Mouse (Mus musculus) heart, adult 18-20 months (tissue): ENCODE measurements at regions not wholly inside any gene's neighbourhood (a gene's known extent, or its start where the extent isn't known, plus 50 kb on each side); places are given as distances from the start of the nearest gene placed in this dataset.
"Not testable (repeated sequence)": the region's sequence is repeated elsewhere in the genome, so short reads cannot be mapped to it uniquely, and the experiment has no call there.

Source experiments
- DNase-seq, 2 experiments: peaks; one replicate each; pipeline ENCODE4 v3.0.0; 2021 to 2022; ENCODE audit warnings: mixed read lengths in 1 of 2

DNA sequence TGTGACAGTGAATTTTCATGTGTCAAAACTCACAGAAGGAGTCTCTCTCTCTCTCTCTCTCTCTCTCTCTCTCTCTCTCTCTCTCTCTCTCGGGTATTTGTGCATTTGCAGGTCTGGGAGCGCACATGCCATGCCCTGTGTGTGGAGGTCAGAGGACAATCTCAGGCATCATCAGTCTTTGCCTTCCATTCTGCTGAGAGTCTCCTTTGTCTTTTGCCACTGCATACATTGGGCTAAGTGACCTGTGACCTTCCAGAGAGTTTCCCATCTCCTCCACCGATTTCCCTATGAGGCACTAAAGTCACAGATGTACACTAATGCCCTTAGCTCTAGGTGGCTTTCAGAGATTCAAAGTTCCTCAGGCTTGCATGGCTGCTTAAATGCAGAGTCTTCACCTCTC is 391.7 kb downstream of the Tcerg1l start:
- no peak for DNase-seq

DNA sequence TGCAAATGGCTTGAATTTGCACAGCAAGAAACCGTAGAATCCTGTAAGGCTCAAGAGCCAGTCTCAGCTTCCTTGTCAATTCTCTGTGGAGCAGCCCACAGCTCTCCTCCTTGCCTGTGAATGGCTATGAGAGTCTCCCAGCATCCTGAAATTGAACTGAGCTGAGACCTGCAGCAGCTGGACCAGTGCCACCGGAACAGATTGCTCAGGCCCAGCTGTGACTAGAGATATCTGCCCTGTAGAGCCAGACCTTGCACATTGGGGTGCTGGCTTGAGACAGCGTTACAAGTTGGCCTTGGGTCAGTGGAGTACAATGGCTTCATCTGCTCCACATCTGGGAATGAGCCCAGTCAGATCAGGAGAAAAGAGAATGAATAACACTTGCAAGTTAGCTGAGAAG is 390.6 kb downstream of the Tcerg1l start:
- peak; percentile 41 to 55 for DNase-seq

DNA sequence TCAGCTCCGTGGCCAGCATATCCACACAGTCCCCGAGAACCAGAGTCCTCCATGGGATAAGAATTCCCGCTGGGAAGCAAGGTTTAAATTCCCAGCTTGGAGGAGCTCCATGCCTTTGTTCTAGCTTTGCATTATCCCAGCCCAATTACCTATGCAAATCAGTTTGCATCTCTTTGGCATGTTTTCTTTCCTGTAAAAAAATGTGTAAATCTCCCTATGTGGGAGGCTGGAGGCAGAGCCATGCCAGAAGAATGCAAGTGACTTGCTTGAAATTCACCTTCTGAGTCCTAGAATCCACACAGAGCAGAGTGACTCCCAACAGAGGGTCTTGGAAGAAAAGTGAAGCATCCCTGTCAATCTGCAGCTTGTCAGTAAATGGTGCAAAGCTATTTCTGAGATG is 388.9 kb downstream of the Tcerg1l start:
- DNase-seq, result no peak

DNA sequence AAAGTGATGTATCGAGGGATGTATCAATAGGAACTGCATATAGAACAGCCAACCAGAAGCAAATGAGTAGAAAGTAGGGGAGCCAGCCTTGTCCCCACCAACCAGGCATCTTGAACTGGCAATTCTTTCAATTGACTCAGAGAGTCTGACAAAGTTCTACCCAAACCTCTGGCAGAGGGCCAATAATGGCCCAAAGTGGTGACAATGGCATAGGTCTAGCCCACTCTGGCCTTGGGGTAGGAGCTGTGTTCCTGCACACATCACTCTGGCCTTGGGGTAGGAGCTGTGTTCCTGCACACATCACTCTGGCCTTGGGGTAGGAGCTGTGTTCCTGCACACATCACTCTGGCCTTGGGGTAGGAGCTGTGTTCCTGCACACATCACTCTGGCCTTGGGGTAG is 373.5 kb downstream of the Tcerg1l start:
- DNase-seq, result not testable (repeated sequence)

DNA sequence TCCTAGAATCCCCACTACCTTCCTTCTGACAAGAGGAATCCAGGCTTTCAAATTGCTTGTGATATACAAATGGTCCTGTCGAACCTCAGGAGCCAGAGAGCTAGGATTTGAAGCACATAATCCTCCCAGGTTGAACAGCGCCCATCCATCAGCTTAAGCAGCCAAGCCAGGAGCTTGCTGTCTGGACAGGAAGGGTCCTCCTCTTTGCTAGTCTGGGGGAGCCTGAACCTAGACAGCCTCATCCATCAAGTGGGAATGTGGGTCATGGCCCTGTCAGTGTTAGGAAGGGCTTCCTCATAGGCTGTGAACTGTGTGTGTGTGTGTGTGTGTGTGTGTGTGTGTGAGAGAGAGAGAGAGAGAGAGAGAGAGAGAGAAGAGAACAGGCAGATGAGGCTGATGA is 345.8 kb downstream of the Tcerg1l start:
- DNase-seq, result no peak

DNA sequence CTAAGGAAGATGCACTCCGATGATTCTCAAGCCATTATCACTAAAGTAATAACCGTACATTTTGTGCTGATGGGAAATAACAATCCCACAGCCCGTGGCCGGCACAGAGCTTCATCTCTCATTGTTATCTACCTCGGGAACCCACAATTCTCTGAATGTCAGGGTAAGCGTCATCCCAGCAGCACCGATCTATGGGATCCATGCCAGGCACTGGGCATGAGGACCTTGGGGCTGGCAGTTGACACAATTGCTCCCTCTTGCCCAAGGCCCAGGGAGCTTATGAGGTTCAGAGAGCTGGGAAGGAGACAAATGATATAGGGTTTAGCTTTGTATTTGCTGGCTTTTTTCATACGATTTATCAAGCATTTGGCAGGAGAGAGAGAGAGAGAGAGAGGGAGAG is 342.8 kb downstream of the Tcerg1l start:
- no peak for DNase-seq

DNA sequence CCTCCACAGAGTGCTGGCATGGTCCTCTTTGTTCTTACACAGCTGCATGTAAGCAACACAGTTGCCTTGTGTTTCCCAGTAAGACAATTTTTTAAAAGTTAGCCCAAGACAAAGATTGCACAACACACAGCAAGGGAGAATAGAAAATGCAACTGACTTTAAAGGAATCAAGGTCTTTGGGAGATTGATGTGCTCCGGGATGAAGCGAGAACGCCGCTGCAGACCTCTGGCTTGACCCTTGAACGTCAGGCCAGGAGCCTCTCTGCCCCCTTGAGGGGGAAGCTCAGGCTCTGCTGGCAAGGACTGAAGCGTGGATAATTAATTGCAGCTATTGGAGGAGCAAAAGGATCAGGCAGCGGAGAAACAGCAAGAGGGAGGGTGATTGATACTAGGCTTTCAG is 336.4 kb downstream of the Tcerg1l start:
- no peak for DNase-seq

DNA sequence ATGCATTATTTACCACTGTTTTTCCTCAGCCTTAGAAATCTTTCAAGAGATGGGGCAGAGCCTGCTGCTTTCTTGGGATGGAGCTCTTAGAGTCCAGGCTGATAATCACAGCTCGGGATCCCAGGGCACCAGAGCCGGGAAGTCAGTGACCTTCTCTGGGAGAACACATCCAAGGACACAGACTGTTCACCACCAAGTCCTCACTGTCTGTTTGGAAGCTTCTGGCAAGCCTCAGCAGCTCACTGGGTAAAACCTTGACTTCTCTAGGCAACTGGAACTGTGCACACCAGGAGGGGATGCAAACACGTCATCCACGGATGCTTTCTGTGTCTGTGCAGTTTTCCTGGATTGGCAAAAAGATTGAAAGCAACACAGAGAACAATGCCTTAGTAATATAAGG is 330.6 kb downstream of the Tcerg1l start:
- DNase-seq, result no peak

DNA sequence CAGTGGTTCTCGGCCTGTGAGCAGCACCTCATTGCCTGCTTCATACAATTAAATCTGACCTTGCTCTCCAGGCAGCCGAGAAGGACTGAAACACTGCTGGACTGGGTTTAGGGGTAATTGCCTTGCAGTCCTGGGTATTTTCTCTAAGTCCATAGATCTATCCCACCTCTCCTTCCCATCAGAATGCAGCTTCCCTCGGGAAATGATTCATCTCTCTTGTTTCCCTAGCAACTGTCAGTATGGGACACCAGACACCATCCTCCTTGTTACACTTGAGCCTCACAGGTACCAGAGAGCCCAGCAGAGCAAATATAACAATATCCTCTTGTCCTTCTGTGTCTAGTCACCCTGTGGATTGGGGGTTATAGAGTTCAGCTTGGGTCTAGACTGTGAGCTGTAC is 322.3 kb downstream of the Tcerg1l start:
- no peak for DNase-seq

DNA sequence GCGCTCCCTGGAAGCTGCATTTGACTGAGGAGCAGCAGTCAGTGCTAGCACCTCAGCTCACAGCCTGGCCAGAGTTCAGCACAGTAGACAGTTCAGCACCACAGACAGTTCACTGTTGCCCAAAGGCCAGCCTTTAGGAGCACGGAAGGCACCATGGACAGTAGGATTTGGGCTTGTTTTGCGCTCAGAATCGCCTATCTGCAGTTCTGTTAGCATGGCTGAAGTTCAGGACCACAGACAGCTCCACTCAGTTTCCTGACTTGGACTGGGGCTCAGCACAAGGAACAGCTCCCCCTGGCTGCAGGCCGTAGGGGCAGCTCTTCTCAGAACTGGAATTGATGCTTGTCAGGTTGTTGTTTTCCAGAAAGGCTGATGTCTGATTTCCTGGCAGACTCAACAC is 313.6 kb downstream of the Tcerg1l start:
- DNase-seq, result peak; percentile 63 to 84

DNA sequence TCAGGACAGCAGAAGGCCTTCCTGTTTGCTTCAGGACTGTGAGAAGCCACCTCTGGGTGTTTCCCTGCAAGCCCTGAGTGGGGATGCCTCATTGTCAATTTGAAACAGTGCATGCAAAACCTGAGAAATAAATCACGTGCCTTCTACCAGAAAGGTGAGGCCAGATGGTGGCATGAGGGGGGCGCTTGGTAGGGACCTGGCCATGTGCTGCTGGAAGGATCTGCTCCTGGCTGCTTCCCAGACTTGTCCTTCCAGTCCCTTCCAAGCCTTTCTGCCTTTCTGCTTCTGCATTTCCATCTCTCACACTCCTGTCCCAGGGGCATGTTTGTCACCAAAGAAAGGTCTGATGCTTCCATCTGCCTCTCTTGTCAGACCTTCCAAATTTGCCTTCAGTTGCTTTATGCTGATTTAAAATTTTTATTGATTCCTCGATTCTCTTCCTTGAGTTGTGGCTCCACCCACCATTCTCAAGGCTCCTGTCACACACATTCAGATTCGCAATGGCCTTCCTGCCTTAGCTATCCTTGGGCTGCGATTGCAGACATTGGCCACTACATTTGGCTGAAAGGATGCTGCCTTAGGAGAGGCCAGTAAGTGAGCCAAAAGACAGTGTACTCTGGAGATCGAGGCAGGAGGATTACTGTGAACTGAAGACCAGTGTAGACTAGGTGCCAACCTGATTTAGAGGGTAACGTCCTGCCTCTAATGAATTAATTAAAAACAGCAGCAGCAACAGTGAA is 289.9 kb downstream of the Tcerg1l start:
- DNase-seq, result no peak

DNA sequence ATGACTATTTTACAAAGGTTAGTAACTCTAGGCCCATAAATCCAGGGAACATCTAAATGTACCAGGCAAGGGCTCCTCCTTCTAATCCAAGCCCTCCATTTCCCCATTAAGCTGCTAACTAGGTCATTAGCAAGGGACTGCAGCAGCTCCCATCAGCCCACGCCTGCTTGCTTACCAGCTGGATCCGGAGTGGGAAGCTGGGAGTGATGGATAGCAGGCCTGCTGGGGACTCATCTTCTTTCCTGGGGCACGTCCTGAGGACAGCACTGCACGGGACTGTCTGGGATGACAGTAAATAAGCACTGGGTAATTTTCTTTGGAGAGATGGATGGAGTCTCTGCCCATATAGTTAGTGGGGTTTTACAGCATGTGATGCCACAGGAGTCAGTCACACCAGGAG is 276.0 kb downstream of the Tcerg1l start:
- DNase-seq, result no peak

DNA sequence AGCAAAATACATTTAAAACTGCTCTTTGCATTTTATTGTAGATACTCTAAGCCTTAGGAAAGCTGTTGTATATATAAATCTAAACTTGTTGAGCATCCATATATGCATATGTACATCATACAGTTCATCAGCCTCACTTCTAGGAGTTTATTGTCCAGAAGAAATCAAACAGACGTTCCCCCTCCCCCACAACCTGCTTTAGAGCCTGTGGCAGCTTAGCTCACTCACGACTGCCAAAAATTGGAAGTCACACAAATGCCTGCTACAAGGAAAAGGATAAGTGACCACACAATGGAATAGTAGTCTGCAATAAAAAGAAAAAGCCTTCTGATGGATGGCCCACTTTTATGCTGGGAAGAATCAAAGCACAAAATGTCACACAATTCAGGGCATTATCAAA is 267.8 kb downstream of the Tcerg1l start:
- no peak for DNase-seq

DNA sequence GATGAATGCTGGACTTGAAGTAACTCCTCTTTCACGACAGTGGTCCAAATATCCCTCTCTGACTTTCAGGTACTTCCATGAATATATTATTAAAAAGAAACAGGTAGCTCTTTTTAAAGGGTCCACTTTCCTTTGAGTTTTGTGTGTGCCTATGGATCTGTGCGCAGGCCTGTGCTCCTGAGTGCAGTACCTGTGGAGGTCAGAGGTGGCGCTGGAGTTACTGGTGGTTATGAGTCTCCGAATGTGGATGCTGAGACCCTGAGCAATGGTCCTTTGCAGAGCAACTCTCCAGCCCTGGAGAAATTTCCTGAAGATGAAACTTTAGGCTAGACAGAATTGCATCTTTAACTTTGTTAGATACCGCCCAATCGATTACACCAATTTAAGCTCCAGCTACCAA is 264.1 kb downstream of the Tcerg1l start:
- no peak for DNase-seq

DNA sequence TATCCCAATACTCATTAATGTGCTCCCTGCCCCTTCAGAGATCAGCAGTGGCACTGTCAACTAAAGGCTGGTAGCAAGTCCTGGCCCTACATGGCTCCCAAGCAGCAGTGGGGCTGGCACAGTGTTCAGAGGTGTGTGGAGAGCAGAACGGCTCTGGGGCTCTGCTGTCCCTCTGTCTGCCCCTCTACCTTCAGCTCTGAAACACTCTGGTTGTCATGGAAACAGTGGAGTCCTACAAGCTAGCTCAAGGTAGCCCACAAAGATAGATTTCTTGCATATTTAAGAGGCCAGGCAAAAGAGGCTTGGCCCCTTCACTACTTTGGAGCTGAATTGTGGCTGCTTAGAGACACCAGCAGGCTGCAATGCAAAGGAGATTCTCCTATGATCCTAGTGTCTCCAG is 259.6 kb downstream of the Tcerg1l start:
- no peak for DNase-seq

DNA sequence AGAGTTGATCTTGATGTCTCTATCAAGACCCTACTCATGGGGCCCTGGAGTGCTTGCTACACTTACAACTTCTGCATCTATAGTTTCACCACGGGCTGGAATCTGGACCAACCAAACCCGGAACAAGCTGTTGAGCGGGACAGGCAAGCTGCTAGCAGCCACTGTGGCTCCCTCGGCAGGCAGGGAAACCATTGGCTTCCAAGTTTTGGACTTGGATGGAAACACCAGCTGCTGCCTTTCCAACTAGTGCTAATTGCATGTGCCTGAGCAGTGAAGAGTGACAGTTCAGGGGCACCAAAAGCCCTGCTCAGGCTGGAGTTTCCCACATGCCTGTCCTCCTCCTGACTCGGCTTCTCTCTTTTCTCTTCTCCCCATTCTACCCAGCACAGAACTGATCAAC is 257.8 kb downstream of the Tcerg1l start:
- DNase-seq, result no peak

DNA sequence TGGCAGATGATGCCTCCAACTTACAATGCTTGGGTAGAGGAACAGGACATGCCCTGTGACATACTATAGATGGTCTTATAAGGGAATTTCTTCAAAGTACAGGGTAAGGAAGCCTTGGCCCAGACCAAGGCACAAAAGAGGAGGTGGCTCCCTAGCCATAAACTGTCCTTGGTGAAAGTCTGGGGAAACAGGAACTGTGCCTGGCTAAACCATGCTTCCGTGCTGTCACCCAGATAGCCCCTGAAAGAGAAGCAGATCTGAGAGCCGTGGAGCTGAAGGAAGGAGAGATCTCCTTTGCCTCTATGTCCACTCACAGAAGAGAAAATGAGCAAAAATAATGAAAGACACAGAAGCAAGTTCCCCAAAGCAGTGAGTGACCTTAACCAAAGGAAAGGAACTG is 248.0 kb downstream of the Tcerg1l start:
- no peak for DNase-seq

DNA sequence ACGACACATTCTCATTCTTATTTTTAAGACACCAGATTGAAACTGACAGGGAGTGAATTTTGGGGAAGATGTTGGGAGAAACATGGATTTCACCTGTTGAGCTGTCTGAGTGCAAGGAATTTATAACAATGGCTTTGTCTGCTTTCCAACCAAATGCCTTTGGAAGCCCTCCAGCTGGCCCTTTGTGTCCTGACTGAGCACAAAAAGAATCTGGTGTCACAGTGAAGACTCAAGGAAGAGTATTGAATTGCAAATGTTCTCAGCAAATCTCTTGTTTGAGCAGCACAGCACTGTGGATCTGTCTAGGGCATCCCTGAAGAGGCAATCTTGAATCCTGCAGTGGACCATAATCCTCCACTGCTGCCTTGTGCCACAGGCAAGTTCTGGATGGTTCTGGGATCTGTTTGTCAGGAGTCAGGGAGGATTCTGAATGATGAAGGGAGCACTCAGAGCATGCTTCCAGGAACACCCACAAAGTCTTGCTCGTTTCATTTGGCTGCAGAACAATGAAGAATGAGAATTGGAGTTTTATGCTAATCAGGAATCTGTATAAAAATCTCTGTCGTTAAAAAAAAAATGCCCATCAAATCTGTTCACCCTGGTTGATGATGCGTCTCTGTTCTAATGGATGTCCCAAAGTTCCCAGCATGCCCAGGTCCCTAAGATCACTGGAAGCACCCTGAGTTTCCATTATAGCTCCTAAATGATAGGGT is 243.9 kb downstream of the Tcerg1l start:
- no peak for DNase-seq
